Mouse (Mus musculus): ENCODE measurements around the gene Olfr954. TPM values are rescaled to one million over a fixed set of nuclear protein-coding genes. Genes with fewer than 3 reads are reported as not detected.
A peak's percentile ranks its signal among the peaks of the same experiment; 100 is the strongest.

Olfr954 gene
- total RNA-seq (2017): not detected in 2 replicates

GRCm38 (mm10) chr9:39456401-39456800 is at the start of gene Olfr954:
Gene Olfr954 (plus strand): TSS chr9:39456701.
- ATAC-seq (replicated peaks; ENCODE audit: low read depth, poor library complexity, severe bottlenecking): no peak

DNA sequence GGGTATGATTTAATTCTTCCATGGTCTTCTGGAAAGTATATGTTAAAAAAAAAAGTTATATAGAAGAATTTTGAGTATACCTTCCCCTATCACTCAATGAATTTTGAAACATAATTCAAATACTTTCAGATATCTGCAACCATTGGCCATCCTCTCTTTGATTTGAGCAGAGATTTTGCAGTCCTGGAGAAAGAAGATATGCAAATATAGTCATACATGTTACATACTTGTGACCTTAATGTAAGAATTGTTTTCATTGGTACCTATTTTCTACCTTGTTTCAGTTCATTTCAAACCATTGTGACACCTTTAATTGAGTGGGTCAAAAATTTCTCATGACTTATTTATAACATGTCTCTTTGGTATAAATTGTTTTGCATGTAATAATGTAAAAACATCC is 29.5 kb upstream of the Olfr954 start, which contains the start of gene Olfr952:
Gene Olfr952, minus strand, starts transcription at position 101 of the 400 bp plus-strand sequence.
- ATAC-seq (replicated peaks; ENCODE audit: low read depth, poor library complexity, severe bottlenecking): no peak

DNA sequence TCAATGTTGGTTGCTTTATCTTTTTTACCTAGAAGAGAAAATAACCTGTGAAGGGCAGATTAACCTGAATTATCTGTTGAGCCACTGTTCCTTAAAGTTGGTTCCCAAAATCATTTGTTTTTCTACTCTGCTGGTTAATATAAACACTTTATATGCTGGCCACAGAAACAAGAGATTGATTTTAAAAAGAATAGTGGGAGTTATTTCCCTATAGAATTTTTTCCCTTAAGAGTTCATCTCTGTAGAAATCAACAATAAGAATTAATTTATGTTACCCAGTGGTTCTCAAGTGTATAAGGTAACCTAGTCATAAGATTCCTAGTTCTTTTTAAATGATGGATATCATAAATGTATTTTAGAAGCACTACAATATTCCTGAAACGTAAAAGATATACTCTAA is 15.3 kb downstream of the Olfr954 start, which contains the start of gene Olfr955:
Gene Olfr955, minus strand, starts transcription at position 101 of the 400 bp plus-strand sequence.
- ATAC-seq (replicated peaks; ENCODE audit: low read depth, poor library complexity, severe bottlenecking): no peak

DNA sequence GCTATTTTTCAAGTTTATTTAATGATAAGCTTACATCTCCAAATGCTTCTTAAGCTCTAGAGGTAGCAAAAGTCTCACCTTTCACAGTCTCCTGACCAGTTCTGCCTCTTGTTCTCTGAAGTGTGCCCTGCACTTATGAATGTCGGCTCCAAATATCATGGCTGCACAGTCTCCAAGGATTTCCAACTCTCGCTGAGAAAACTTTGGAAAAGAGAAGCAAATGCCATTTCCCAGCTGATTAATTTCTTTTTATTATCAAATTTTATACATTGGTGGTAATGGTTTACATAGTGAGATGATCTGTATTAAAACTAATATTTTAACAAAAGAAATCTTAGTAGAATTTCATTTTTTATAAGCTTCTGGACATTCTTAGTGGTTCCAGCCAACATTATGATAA is 37.4 kb downstream of the Olfr954 start, which contains the start of gene Olfr44:
Gene Olfr44, minus strand, starts transcription at position 101 of the 400 bp plus-strand sequence.
- ATAC-seq (replicated peaks; ENCODE audit: low read depth, poor library complexity, severe bottlenecking): no peak

DNA sequence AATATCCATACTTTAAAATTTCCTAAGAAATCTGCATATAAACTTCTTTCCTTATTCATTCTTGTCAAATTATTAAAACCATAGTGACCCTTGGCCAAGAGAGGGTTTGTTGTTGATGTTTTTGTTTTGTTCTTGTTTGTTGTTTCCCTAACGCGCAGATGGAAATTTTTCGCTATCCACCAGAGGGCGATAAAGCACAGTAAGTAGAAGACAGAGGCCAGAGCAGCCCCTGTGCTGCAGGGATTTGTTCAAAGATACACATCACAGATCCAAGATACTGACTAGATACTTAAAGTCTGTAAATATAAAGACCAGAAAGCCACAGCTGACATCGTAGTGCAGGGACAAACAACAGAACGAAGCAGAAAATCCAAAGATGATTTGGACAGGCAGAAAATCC is 52.5 kb downstream of the Olfr954 start:
- peak; percentile 69 for ATAC-seq (replicated peaks; ENCODE audit: low read depth, poor library complexity, severe bottlenecking)

DNA sequence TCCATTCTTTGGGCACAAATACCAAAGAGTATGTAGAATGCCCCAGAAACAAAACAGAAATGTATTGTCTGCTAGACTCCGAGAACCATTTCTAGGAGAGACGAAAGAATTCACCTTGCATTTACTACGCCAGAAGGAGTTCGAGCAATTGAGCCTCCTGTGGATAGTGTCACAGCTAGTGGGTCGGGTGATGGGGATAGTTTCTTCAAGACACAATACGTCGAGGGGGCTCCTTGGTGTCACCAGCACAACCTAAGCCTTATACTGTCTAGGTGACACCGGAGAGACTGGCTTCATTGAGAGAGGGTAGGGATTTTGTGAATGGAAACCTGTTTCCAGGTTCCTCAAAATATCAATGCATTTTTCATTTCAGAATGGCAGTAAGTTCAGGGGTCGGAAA is 52.9 kb downstream of the Olfr954 start:
- ATAC-seq (replicated peaks; ENCODE audit: low read depth, poor library complexity, severe bottlenecking): no peak

Other genes with a start within 250 kb of the Olfr954 start
- not detected in 2 replicates for gene Olfr1537, start 206.7 kb upstream of the Olfr954 start, total RNA-seq (2017)
- not detected in 2 replicates for gene Olfr945, start 179.9 kb upstream of the Olfr954 start, total RNA-seq (2017)
- not detected in 2 replicates for gene Olfr948, start 130.7 kb upstream of the Olfr954 start, total RNA-seq (2017)
- 0.87 TPM in 1 of 2 replicates, not detected in the other for gene Olfr951, start 69.3 kb upstream of the Olfr954 start, total RNA-seq (2017)
- gene Olfr952, start 29.6 kb upstream of the Olfr954 start, total RNA-seq (2017): not detected in 2 replicates
- not detected in 2 replicates for gene Olfr955, start 15.2 kb downstream of the Olfr954 start, total RNA-seq (2017)
- gene Olfr44, start 37.3 kb downstream of the Olfr954 start, total RNA-seq (2017): not detected in 2 replicates
- gene Olfr957, start 59.1 kb downstream of the Olfr954 start, total RNA-seq (2017): not detected in 2 replicates
- gene Olfr958, start 97.4 kb downstream of the Olfr954 start, total RNA-seq (2017): not detected in 2 replicates
- not detected in 2 replicates for gene Olfr959, start 118.9 kb downstream of the Olfr954 start, total RNA-seq (2017)
- not detected in 2 replicates for gene AW551984, start 147.7 kb downstream of the Olfr954 start, total RNA-seq (2017)
- gene Olfr148, start 154.0 kb downstream of the Olfr954 start, total RNA-seq (2017): not detected in 2 replicates
- gene Olfr960, start 164.7 kb downstream of the Olfr954 start, total RNA-seq (2017): not detected in 2 replicates
- gene Olfr961, start 188.4 kb downstream of the Olfr954 start, total RNA-seq (2017): not detected in 2 replicates
- not detected in 2 replicates for gene Olfr963, start 210.5 kb downstream of the Olfr954 start, total RNA-seq (2017)

All from common myeloid progenitor, adult 5-6 weeks (primary cell).